Mouse (Mus musculus): ENCODE results near the gene Epha7. TPM values are rescaled to one million over a fixed set of nuclear protein-coding genes. Genes with fewer than 3 reads are reported as not detected.

Gene Epha7
- 3.2 TPM for polyA plus RNA-seq (2014; fragmentation: Illumina TruSeq; extraction: RNeasy Lipid Tissue Mini Kit (QIAGEN cat#74804); ENCODE audit: low read depth, low replicate concordance)

DNA sequence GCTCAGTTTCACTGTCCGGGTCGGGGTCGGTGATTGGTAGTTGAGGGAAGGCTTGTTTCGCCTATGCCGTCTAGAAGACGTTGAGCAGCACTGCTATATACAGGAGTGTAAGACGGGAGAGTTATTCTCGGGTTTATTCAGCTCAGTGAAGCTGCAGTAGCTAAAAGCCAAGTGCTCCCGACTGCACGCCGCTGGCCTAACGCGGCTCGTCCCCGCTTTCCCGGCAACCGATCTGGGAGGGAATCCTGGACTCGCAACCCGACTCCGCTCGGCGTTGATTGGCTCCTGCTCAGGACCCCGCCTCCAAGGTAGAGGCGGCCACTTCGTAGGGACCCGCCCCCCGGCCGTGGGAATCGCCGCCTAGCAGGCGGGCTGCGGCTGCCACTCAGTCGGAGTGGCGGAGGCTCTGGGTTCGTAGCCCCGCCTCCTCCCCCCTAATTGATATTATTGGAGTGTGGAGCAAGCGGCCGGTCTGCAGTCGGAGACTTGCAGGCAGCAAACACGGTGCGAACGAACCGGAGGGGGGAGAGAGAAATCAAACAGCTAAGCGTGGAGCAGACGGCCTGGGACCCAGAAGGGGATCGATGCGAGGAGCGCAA, at the start of gene Epha7:
Gene Epha7 (plus strand): TSS at position 441 of the 599 bp plus-strand sequence.

Data from kidney, adult 10 weeks (tissue).